Mouse (Mus musculus) kidney, adult 2 months (tissue): Measurements from ENCODE around the gene Dvl2.

Experiments
- CTCF ChIP-seq: fragments of 200-500 bp; conservative IDR thresholded peaks from 2 replicates; pipeline ENCODE4 v1.5.1; 2011; ENCODE audit warnings: low read depth, mild to moderate bottlenecking, control low read depth, low read length, moderate library complexity, mixed read lengths; ENCODE audit not compliant: insufficient read depth, insufficient read length
- POLR2A ChIP-seq: fragments of 200-500 bp; IDR thresholded peaks from one replicate; pipeline ENCODE4 v1.6.1; 2011; ENCODE audit warnings: low read depth, low read length, control low read depth

- TF ChIP-seq CTCF (no peak), POLR2A (no peak)
Measured at GRCm38 (mm10) chr11:70039631-70040030, 39.2 kb downstream of the Dvl2 start.
